Mouse (Mus musculus) heart, embryonic 13.5 days (tissue): ENCODE measurements around the gene Alg14. TPM values are rescaled to one million over a fixed set of nuclear protein-coding genes. Genes with fewer than 3 reads are reported as not detected.
A peak's percentile ranks its signal among the peaks of the same experiment; 100 is the strongest.

Source experiments
- ATAC-seq: fragments of 200-750 bp; cut with Nextera tagmentation; 2 replicates; pipeline ENCODE4 v1.8.0; 2017; ENCODE audit warnings: moderate TSS enrichment; ENCODE audit not compliant: insufficient number of reproducible peaks, low FRiP score, low TSS enrichment; ENCODE audit errors: extremely low read depth
- H3K27ac ChIP-seq: fragments of 300-500 bp; sonication (generic); replicated peaks from 2 replicates; pipeline ENCODE4 v1.5.1; 2015; ENCODE audit warnings: moderate library complexity, mild to moderate bottlenecking, inconsistent platforms
- H3K27me3 ChIP-seq: fragments of 300-500 bp; sonication (generic); replicated peaks from 2 replicates; pipeline ENCODE4 v1.6.1; 2015; ENCODE audit warnings: mild to moderate bottlenecking, inconsistent platforms
- H3K36me3 ChIP-seq: fragments of 300-500 bp; sonication (generic); 2 replicates; pipeline ENCODE4 v1.6.1; 2015; ENCODE audit warnings: mild to moderate bottlenecking, inconsistent platforms
- H3K4me1 ChIP-seq: fragments of 300-500 bp; sonication (generic); 2 replicates; pipeline ENCODE4 v1.6.1; 2015; ENCODE audit warnings: inconsistent platforms
- H3K4me2 ChIP-seq: fragments of 300-500 bp; sonication (generic); 2 replicates; pipeline ENCODE4 v1.6.1; 2015; ENCODE audit warnings: inconsistent platforms, mild to moderate bottlenecking, moderate library complexity
- H3K4me3 ChIP-seq: fragments of 300-500 bp; sonication (generic); 2 replicates; pipeline ENCODE4 v1.5.1; 2015; ENCODE audit warnings: moderate library complexity, mild to moderate bottlenecking, inconsistent platforms
- H3K9ac ChIP-seq: fragments of 300-500 bp; sonication (generic); 2 replicates; pipeline ENCODE4 v1.6.1; 2015; ENCODE audit warnings: inconsistent platforms, mild to moderate bottlenecking, moderate library complexity
- H3K9me3 ChIP-seq: fragments of 300-500 bp; sonication (generic); 2 replicates; pipeline ENCODE4 v1.6.1; 2016; ENCODE audit warnings: inconsistent platforms
- WGBS: fragments of 180-500 bp; shearing (Covaris S2); methylation state at CpG from one replicate; pipeline ENCODE4 v1.1.7; 2015; ENCODE audit warnings: mixed read lengths; 5-methylcytosine and 5-hydroxymethylcytosine counted together
- polyA plus RNA-seq: library from polyadenylated mRNA; unstranded; fragments of >200 nt; fragmentation: Nextera tagmentation; extraction: Ambion mirVana; gene quantifications from 2 replicates; pipeline ENCODE4 v1.2.1, GENCODE M21; 2015

Alg14 gene
- polyA plus RNA-seq, 1 experiment from 2014 or later = 37.2 TPM

GRCm38 (mm10) chr3:121390724-121391123, 99.2 kb downstream of the Alg14 start:
- peak overlapping the region; percentile 47 for H3K4me2 ChIP-seq
- H3K4me1 ChIP-seq = peaks cover 23% of the 10 kb centered on the region
- ATAC-seq = no peak
- no peaks in the 10 kb centered on the region for H3K9me3 ChIP-seq
- no peaks in the 10 kb centered on the region for H3K36me3 ChIP-seq
- 56% methylated on average over 6 of the region's 7 CpGs for WGBS
- peak overlapping the region; percentile 44; the same call in 1 of the 2 replicates for H3K9ac ChIP-seq
- H3K27me3 ChIP-seq = no peaks in the 10 kb centered on the region
- no peak overlapping the region for H3K4me3 ChIP-seq
- peak overlapping the region; percentile 58 for H3K27ac ChIP-seq

GRCm38 (mm10) chr3:121395588-121396295, 104.2 kb downstream of the Alg14 start:
- no peak overlapping the region for H3K9ac ChIP-seq
- H3K4me2 ChIP-seq = no peak overlapping the region
- peaks cover 16% of the 10 kb centered on the region for H3K4me1 ChIP-seq
- no peaks in the 10 kb centered on the region for H3K9me3 ChIP-seq
- ATAC-seq = peak; percentile 43; the same call in 1 of the 2 replicates
- H3K27me3 ChIP-seq = no peaks in the 10 kb centered on the region
- H3K4me3 ChIP-seq = no peak overlapping the region
- H3K27ac ChIP-seq = no peak overlapping the region
- 70% methylated on average over 16 of the region's 16 CpGs for WGBS
- H3K36me3 ChIP-seq = no peaks in the 10 kb centered on the region

- Histone ChIP-seq H3K9ac (no peak overlapping the region), H3K9me3 (no peaks in the 10 kb centered on the region), H3K27ac (no peak overlapping the region), H3K4me2 (no peak overlapping the region), H3K27me3 (no peaks in the 10 kb centered on the region), H3K4me3 (no peak overlapping the region), H3K4me1 (peaks cover 13% of the 10 kb centered on the region), H3K36me3 (no peaks in the 10 kb centered on the region)
- 71% methylated on average over 7 of the region's 7 CpGs for WGBS
- ATAC-seq = no peak
These were observed 105.0 kb downstream of the Alg14 start for GRCm38 (mm10) chr3:121396561-121396960.

GRCm38 (mm10) chr3:121397007-121397406, 105.4 kb downstream of the Alg14 start:
- 64% methylated on average over 6 of the region's 6 CpGs for WGBS
- H3K9me3 ChIP-seq = no peaks in the 10 kb centered on the region
- H3K4me2 ChIP-seq = no peak overlapping the region
- peaks cover 13% of the 10 kb centered on the region for H3K4me1 ChIP-seq
- no peak overlapping the region for H3K9ac ChIP-seq
- no peaks in the 10 kb centered on the region for H3K36me3 ChIP-seq
- no peak for ATAC-seq
- H3K27me3 ChIP-seq = no peaks in the 10 kb centered on the region
- H3K4me3 ChIP-seq = no peak overlapping the region
- H3K27ac ChIP-seq = no peak overlapping the region

- no peaks in the 10 kb centered on the region for H3K4me1 ChIP-seq
- H3K27ac ChIP-seq = no peak overlapping the region
- no peak for ATAC-seq
- H3K9me3 ChIP-seq = no peaks in the 10 kb centered on the region
- H3K36me3 ChIP-seq = no peaks in the 10 kb centered on the region
- no peak overlapping the region for H3K9ac ChIP-seq
- 70% methylated on average over 4 of the region's 4 CpGs for WGBS
- H3K4me2 ChIP-seq = no peak overlapping the region
- no peaks in the 10 kb centered on the region for H3K27me3 ChIP-seq
- H3K4me3 ChIP-seq = no peak overlapping the region
These were observed 109.8 kb downstream of the Alg14 start for GRCm38 (mm10) chr3:121401384-121401783.

GRCm38 (mm10) chr3:121402096-121402495, 110.5 kb downstream of the Alg14 start:
- WGBS = 68% methylated on average over 6 of the region's 6 CpGs
- H3K36me3 ChIP-seq = no peaks in the 10 kb centered on the region
- H3K27me3 ChIP-seq = no peaks in the 10 kb centered on the region
- ATAC-seq = no peak
- H3K9me3 ChIP-seq = no peaks in the 10 kb centered on the region
- H3K4me3 ChIP-seq = no peak overlapping the region
- no peak overlapping the region for H3K4me2 ChIP-seq
- no peak overlapping the region for H3K27ac ChIP-seq
- H3K9ac ChIP-seq = no peak overlapping the region
- H3K4me1 ChIP-seq = no peaks in the 10 kb centered on the region

GRCm38 (mm10) chr3:121403449-121403848, 111.9 kb downstream of the Alg14 start:
- WGBS = 46% methylated on average over 5 of the region's 5 CpGs
- no peak overlapping the region for H3K4me3 ChIP-seq
- no peaks in the 10 kb centered on the region for H3K36me3 ChIP-seq
- H3K9ac ChIP-seq = no peak overlapping the region
- H3K4me2 ChIP-seq = no peak overlapping the region
- no peaks in the 10 kb centered on the region for H3K27me3 ChIP-seq
- H3K9me3 ChIP-seq = no peaks in the 10 kb centered on the region
- H3K27ac ChIP-seq = no peak overlapping the region
- no peak for ATAC-seq
- 0 out of 2 replicates have a peak, but pooled peaks cover 6% of the 10 kb centered on the region for H3K4me1 ChIP-seq

- Histone ChIP-seq H3K9me3 (no peaks in the 10 kb centered on the region), H3K4me3 (no peak overlapping the region), H3K27me3 (no peaks in the 10 kb centered on the region), H3K36me3 (no peaks in the 10 kb centered on the region), H3K4me1 (0 out of 2 replicates have a peak, but pooled peaks cover 6% of the 10 kb centered on the region), H3K27ac (no peak overlapping the region), H3K9ac (no peak overlapping the region), H3K4me2 (no peak overlapping the region)
- 64% methylated on average over 5 of the region's 5 CpGs for WGBS
- no peak for ATAC-seq
These were observed 113.5 kb downstream of the Alg14 start for GRCm38 (mm10) chr3:121405101-121405500.

- 53% methylated on average over 9 of the region's 9 CpGs for WGBS
- ATAC-seq = no peak
- Histone ChIP-seq H3K9me3 (no peaks in the 10 kb centered on the region), H3K4me1 (0 out of 2 replicates have a peak, but pooled peaks cover 6% of the 10 kb centered on the region), H3K4me3 (no peak overlapping the region), H3K27me3 (no peaks in the 10 kb centered on the region), H3K36me3 (no peaks in the 10 kb centered on the region), H3K9ac (no peak overlapping the region), H3K27ac (no peak overlapping the region), H3K4me2 (no peak overlapping the region)
These were observed 115.8 kb downstream of the Alg14 start for GRCm38 (mm10) chr3:121407417-121407816.

- ATAC-seq = no peak
- Histone ChIP-seq H3K27me3 (no peaks in the 10 kb centered on the region), H3K4me2 (no peak overlapping the region), H3K36me3 (no peaks in the 10 kb centered on the region), H3K9ac (no peak overlapping the region), H3K4me1 (0 out of 2 replicates have a peak, but pooled peaks cover 6% of the 10 kb centered on the region), H3K9me3 (no peaks in the 10 kb centered on the region), H3K27ac (no peak overlapping the region), H3K4me3 (no peak overlapping the region)
- WGBS = 79% methylated on average over 3 of the region's 3 CpGs
These were observed 116.8 kb downstream of the Alg14 start for GRCm38 (mm10) chr3:121408386-121408785.

GRCm38 (mm10) chr3:121411450-121411849, 119.9 kb downstream of the Alg14 start:
- H3K4me1 ChIP-seq = 0 out of 2 replicates have a peak, but pooled peaks cover 6% of the 10 kb centered on the region
- H3K4me2 ChIP-seq = no peak overlapping the region
- no peak overlapping the region for H3K9ac ChIP-seq
- ATAC-seq = no peak
- no peaks in the 10 kb centered on the region for H3K9me3 ChIP-seq
- WGBS = 46% methylated on average over 6 of the region's 6 CpGs
- H3K27me3 ChIP-seq = no peaks in the 10 kb centered on the region
- H3K4me3 ChIP-seq = no peak overlapping the region
- H3K27ac ChIP-seq = no peak overlapping the region
- no peaks in the 10 kb centered on the region for H3K36me3 ChIP-seq
